In genomic region chr4:66306377-66306776, GRCm38 (mm10) we compare ENCODE assay signal across 32 mouse cellular contexts.
"Had no signal": no experiment of that assay in that cellular context is flagged by ENCODE, and none has a peak within 500 bp of the region (broad histone marks: within the 10 kb centered on the region; RNA-seq: fewer than 3 reads in every experiment).

No protein-coding gene starts in this region.

- H3K9ac ChIP-seq: limb, embryonic 12.5 days; limb, embryonic 13.5 days; limb, embryonic 15.5 days; liver, embryonic 12.5 days; liver, embryonic 13.5 days; liver, embryonic 14.5 days; liver, embryonic 15.5 days; liver, postnatal 0 days; lung, embryonic 14.5 days; lung, embryonic 15.5 days; midbrain, embryonic 12.5 days; midbrain, embryonic 13.5 days; midbrain, embryonic 15.5 days; neural tube, embryonic 12.5 days had no signal

- H3K27me3 ChIP-seq: limb, embryonic 12.5 days; limb, embryonic 13.5 days; limb, embryonic 15.5 days; liver, embryonic 12.5 days; liver, embryonic 13.5 days; liver, embryonic 15.5 days; lung, embryonic 15.5 days; megakaryocyte, embryonic 14.5 days; midbrain, embryonic 12.5 days; midbrain, embryonic 13.5 days; midbrain, embryonic 15.5 days; neural tube, embryonic 12.5 days had no signal

- H3K9me3 ChIP-seq: limb, embryonic 10.5 days; limb, embryonic 12.5 days; limb, embryonic 13.5 days; limb, embryonic 15.5 days; liver, embryonic 12.5 days; liver, embryonic 13.5 days; liver, embryonic 15.5 days; lung, embryonic 15.5 days; midbrain, embryonic 10.5 days; midbrain, embryonic 12.5 days; midbrain, embryonic 13.5 days; midbrain, embryonic 15.5 days; neural tube, embryonic 12.5 days had no signal

- H3K4me2 ChIP-seq: limb, embryonic 12.5 days; limb, embryonic 13.5 days; limb, embryonic 15.5 days; liver, embryonic 11.5 days; liver, embryonic 12.5 days; liver, embryonic 13.5 days; liver, embryonic 15.5 days; lung, embryonic 14.5 days; lung, embryonic 15.5 days; midbrain, embryonic 11.5 days; midbrain, embryonic 12.5 days; midbrain, embryonic 13.5 days; midbrain, embryonic 15.5 days; neural tube, embryonic 12.5 days had no signal

- H3K4me1 ChIP-seq: limb, embryonic 10.5 days; limb, embryonic 12.5 days; limb, embryonic 13.5 days; limb, embryonic 15.5 days; liver, embryonic 12.5 days; liver, embryonic 13.5 days; liver, embryonic 15.5 days; megakaryocyte, embryonic 14.5 days; neural tube, embryonic 12.5 days had no signal

- H3K27ac ChIP-seq: limb, embryonic 10.5 days; limb, embryonic 12.5 days; limb, embryonic 13.5 days; limb, embryonic 15.5 days; liver, embryonic 12.5 days; liver, embryonic 13.5 days; liver, embryonic 14.5 days; liver, embryonic 15.5 days; lung, embryonic 15.5 days; macrophage; midbrain, embryonic 10.5 days; midbrain, embryonic 12.5 days; midbrain, embryonic 13.5 days; midbrain, embryonic 15.5 days; neural tube, embryonic 12.5 days had no signal

- ATAC-seq: liver, embryonic 12.5 days; liver, postnatal 0 days; lung, postnatal 0 days; midbrain, embryonic 13.5 days; midbrain, embryonic 15.5 days; midbrain, embryonic 16.5 days had no signal

- H3K4me3 ChIP-seq: limb, embryonic 10.5 days; limb, embryonic 12.5 days; limb, embryonic 13.5 days; limb, embryonic 15.5 days; liver, embryonic 12.5 days; liver, embryonic 13.5 days; liver, embryonic 15.5 days; lung, embryonic 15.5 days; megakaryocyte, embryonic 14.5 days; midbrain, embryonic 10.5 days; midbrain, embryonic 12.5 days; midbrain, embryonic 13.5 days; midbrain, embryonic 15.5 days; myocyte; neural tube, embryonic 12.5 days had no signal

- DNase-seq: left cerebral cortex, postnatal 4 days; liver; liver, embryonic 13.5 days; liver, postnatal 0 days; lung, adult 18-20 months; lung, adult 2 months; lung, embryonic 14.5 days; lung, postnatal 10 days; lung, postnatal 14 days; lung, postnatal 36 days; lung, postnatal 4 days; midbrain, embryonic 14.5 days had no signal

- H3K36me3 ChIP-seq: limb, embryonic 10.5 days; limb, embryonic 12.5 days; limb, embryonic 13.5 days; limb, embryonic 15.5 days; liver, embryonic 12.5 days; liver, embryonic 13.5 days; liver, embryonic 15.5 days; lung, embryonic 15.5 days; midbrain, embryonic 10.5 days; midbrain, embryonic 12.5 days; midbrain, embryonic 13.5 days; midbrain, embryonic 15.5 days; neural tube, embryonic 12.5 days had no signal
